Mouse (Mus musculus) WW6 (cell line): ENCODE data around the gene Gm4787.
"Not testable (repeated sequence)": the region's sequence is repeated elsewhere in the genome, so short reads cannot be mapped to it uniquely, and the experiment has no call there.

Source experiments
- DNase-seq: peaks from one replicate; pipeline ENCODE4 v3.0.0-alpha.2; 2013; ENCODE audit warnings: low read depth, low spot score

Gene Gm4787

GRCm38 (mm10) chr12:81379364-81379763, at the start of gene Gm4787:
TSS of gene Gm4787 (minus strand) at chr12:81379464.
- DNase-seq: not testable (repeated sequence)

GRCm38 (mm10) chr12:81421846-81422245, 42.6 kb upstream of the Gm4787 start, which contains the start of gene Adam4:
TSS of gene Adam4 (minus strand) at chr12:81421946.
- DNase-seq: no peak

GRCm38 (mm10) chr12:81413211-81413610, 33.9 kb upstream of the Gm4787 start:
- no peak for DNase-seq

- DNase-seq: no peak
These were observed 29.7 kb upstream of the Gm4787 start for GRCm38 (mm10) chr12:81408966-81409365.

- DNase-seq: peak; percentile 28
These were observed 22.9 kb upstream of the Gm4787 start for GRCm38 (mm10) chr12:81402187-81402586.

GRCm38 (mm10) chr12:81333841-81334240, 45.4 kb downstream of the Gm4787 start:
- no peak for DNase-seq

- DNase-seq: peak; percentile 18
These were observed 46.3 kb downstream of the Gm4787 start, which contains the start of gene Slc8a3 for GRCm38 (mm10) chr12:81332875-81333421. TSS of gene Slc8a3 (minus strand) at chr12:81333180.

GRCm38 (mm10) chr12:81331937-81332874, 47.1 kb downstream of the Gm4787 start:
- peak; percentile 7 for DNase-seq

GRCm38 (mm10) chr12:81331046-81331638, 48.1 kb downstream of the Gm4787 start:
- DNase-seq: no peak
